Mouse (Mus musculus) embryonic fibroblast, embryonic 13.5 days (primary cell): ENCODE results near the gene Gmeb1.

Source experiments
- CTCF ChIP-seq: IDR thresholded peaks from 2 replicates; pipeline ENCODE4 v1.5.1; 2011; ENCODE audit warnings: mild to moderate bottlenecking, control low read depth, low read length, moderate library complexity, borderline replicate concordance; ENCODE audit not compliant: insufficient read depth
- POLR2A ChIP-seq: IDR thresholded peaks from 2 replicates; pipeline ENCODE4 v1.6.1; 2011; ENCODE audit warnings: low read depth, mild to moderate bottlenecking, control low read depth, low read length, moderate library complexity

- TF ChIP-seq CTCF (no peak), POLR2A (no peak)
Measured at GRCm38 (mm10) chr4:132301486-132301885, 40.1 kb upstream of the Gmeb1 start.
